In the genomic region with DNA sequence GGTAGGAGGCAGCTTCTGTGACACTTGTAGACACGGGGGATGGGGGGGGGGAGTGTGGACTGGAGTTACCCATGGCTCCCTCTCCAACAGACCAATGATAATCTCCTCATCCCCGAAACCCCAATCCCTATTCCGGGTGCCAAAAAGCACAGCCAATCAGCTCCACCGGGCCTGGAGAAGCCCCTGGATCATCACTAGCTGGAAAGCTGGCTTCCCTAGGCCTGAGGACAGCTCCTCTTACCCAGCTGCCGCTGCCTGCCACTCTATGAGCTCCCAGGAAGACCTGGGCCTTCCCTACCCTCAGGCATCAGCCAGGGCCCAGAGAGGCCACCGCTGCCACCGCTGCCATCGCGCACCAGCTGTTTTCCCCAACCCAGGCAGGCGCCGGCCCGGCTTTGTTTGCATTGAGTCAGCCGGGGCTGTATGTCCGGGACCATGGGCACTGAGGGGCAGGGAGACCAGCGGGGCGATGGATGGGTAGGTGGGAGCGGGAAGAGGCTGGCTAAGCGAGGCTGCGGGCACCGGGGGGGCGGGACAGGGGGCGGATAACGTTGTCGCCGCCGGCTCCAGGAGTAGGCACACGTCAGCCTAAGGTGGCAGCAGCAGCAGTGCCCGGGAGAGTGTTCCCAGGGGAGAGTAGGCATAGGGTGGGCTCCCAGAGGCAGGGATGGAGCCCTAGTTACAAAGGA, we compare ENCODE assay signal across 8 mouse cellular contexts. TPM values are rescaled to one million over a fixed set of nuclear protein-coding genes. Genes with fewer than 3 reads are reported as not detected.
DNase-seq lines count a peak whose midpoint lies in the region; ATAC-seq lines count a peak whose summit lies in the region.

No protein-coding gene starts in this region.

- H3K36me3 ChIP-seq in erythroblast, embryonic 14.5 days (ENCODE audit: control insufficient read depth): no peaks in the 10 kb centered on the region
- no peaks in the 10 kb centered on the region for H3K36me3 ChIP-seq in hindbrain, embryonic 10.5 days
- H3K36me3 ChIP-seq in limb, embryonic 12.5 days: no peaks in the 10 kb centered on the region

- DNase-seq in CD4-positive helper T cell, adult 2 months (ENCODE audit: low read depth, low spot score): peak; percentile 45
- DNase-seq in cerebellum, postnatal 14 days: peak; percentile 73 to 74
- peak; percentile 52 for DNase-seq in hindbrain, embryonic 10.5 days (ENCODE audit: low spot score)
- peak; percentile 63 to 70 for DNase-seq in right cerebral cortex, adult 2 months (ENCODE audit: low spot score in 2 of 2)
- no peak for DNase-seq in natural killer cell, adult 2 months (ENCODE audit: low spot score in 2 of 2)

- peaks cover 71% of the 10 kb centered on the region for H3K27me3 ChIP-seq in erythroblast, embryonic 14.5 days (ENCODE audit: control insufficient read depth)
- H3K27me3 ChIP-seq in hindbrain, embryonic 10.5 days (ENCODE audit: insufficient read depth, poor library complexity, severe bottlenecking): peaks cover 81% of the 10 kb centered on the region
- H3K27me3 ChIP-seq in limb, embryonic 12.5 days: peaks cover 84% of the 10 kb centered on the region

- peak overlapping the region; percentile 85 for H3K27ac ChIP-seq in hindbrain, embryonic 10.5 days
- no peak overlapping the region for H3K27ac ChIP-seq in limb, embryonic 12.5 days

- peaks cover 10% of the 10 kb centered on the region for H3K4me1 ChIP-seq in erythroblast, embryonic 14.5 days (ENCODE audit: control insufficient read depth)
- peaks cover 36% of the 10 kb centered on the region for H3K4me1 ChIP-seq in hindbrain, embryonic 10.5 days (replicated peaks)
- H3K4me1 ChIP-seq in limb, embryonic 12.5 days (replicated peaks): peaks cover 12% of the 10 kb centered on the region

- H3K9me3 ChIP-seq in erythroblast, embryonic 14.5 days (ENCODE audit: control insufficient read depth, low read length): no peaks in the 10 kb centered on the region
- H3K9me3 ChIP-seq in hindbrain, embryonic 10.5 days: no peaks in the 10 kb centered on the region
- no peaks in the 10 kb centered on the region for H3K9me3 ChIP-seq in limb, embryonic 12.5 days

- no peak for ATAC-seq in erythroblast, adult 5-6 weeks (replicated peaks; ENCODE audit: low FRiP score, poor library complexity, severe bottlenecking)
- no peak for ATAC-seq in limb, embryonic 12.5 days (ENCODE audit: insufficient number of reproducible peaks, insufficient read depth, low FRiP score, low TSS enrichment, low read depth)

- H3K4me2 ChIP-seq in limb, embryonic 12.5 days: peak overlapping the region; percentile 74

- H3K9ac ChIP-seq in limb, embryonic 12.5 days (replicated peaks): peak overlapping the region; percentile 48; the same call in 1 of the 2 replicates

- WGBS in hindbrain, embryonic 10.5 days: 3% methylated on average over 28 of the region's 28 CpGs
- 2% methylated on average over 26 of the region's 28 CpGs for WGBS in limb, embryonic 12.5 days

- peak overlapping the region; percentile 40 for H3K4me3 ChIP-seq in erythroblast, embryonic 14.5 days (replicated peaks)
- peak overlapping the region; percentile 70 for H3K4me3 ChIP-seq in hindbrain, embryonic 10.5 days
- H3K4me3 ChIP-seq in limb, embryonic 12.5 days (replicated peaks): peak overlapping the region; percentile 48

RNA-seq across cellular contexts. Expression of gene Hid1, which starts 0.7 kb away (rescaled TPM):
- 0.03 TPM in 1 of 2 replicates, not detected in the other for polyA plus RNA-seq in erythroblast, embryonic 14.5 days (2012)
- 1.2 and 5.2 TPM in 2 replicates for total RNA-seq in erythroblast, adult 5-6 weeks (2015; ENCODE audit: low replicate concordance)
- total RNA-seq in erythroblast, adult 5-6 weeks (2017; ENCODE audit: low replicate concordance): 0.26 TPM in 1 of 2 replicates, not detected in the other
- 11.3 and 14.8 TPM in 2 replicates for polyA plus RNA-seq in hindbrain, embryonic 10.5 days (2016; fragmentation: Nextera tagmentation; extraction: Ambion mirVana)
- 2.2 and 2.5 TPM in 2 replicates for polyA plus RNA-seq in limb, embryonic 12.5 days (2016; fragmentation: Nextera tagmentation; extraction: Ambion mirVana)

RNA-seq across cellular contexts. Expression of gene Cdr2l, which starts 14.9 kb away (rescaled TPM):
- 0.01 TPM in 1 of 2 replicates, not detected in the other for polyA plus RNA-seq in erythroblast, embryonic 14.5 days (2012)
- not detected in 2 replicates for total RNA-seq in erythroblast, adult 5-6 weeks (2015; ENCODE audit: low replicate concordance)
- total RNA-seq in erythroblast, adult 5-6 weeks (2017; ENCODE audit: low replicate concordance): not detected in 2 replicates
- 16.1 and 21.4 TPM in 2 replicates for polyA plus RNA-seq in hindbrain, embryonic 10.5 days (2016; fragmentation: Nextera tagmentation; extraction: Ambion mirVana)
- 19.7 and 19.9 TPM in 2 replicates for polyA plus RNA-seq in limb, embryonic 12.5 days (2016; fragmentation: Nextera tagmentation; extraction: Ambion mirVana)

RNA-seq across cellular contexts. Expression of gene Otop3, which starts 32.3 kb away (rescaled TPM):
- polyA plus RNA-seq in erythroblast, embryonic 14.5 days (2012): not detected in 2 replicates
- total RNA-seq in erythroblast, adult 5-6 weeks (2015; ENCODE audit: low replicate concordance): not detected in 2 replicates
- total RNA-seq in erythroblast, adult 5-6 weeks (2017; ENCODE audit: low replicate concordance): not detected in 2 replicates
- 0.08 TPM in 1 of 2 replicates, not detected in the other for polyA plus RNA-seq in hindbrain, embryonic 10.5 days (2016; fragmentation: Nextera tagmentation; extraction: Ambion mirVana)
- polyA plus RNA-seq in limb, embryonic 12.5 days (2016; fragmentation: Nextera tagmentation; extraction: Ambion mirVana): not detected in 2 replicates

RNA-seq across cellular contexts. Expression of gene Mrpl58, which starts 36.7 kb away (rescaled TPM):
- polyA plus RNA-seq in erythroblast, embryonic 14.5 days (2012): 5.7 and 6.6 TPM in 2 replicates
- 19.2 and 34.4 TPM in 2 replicates for total RNA-seq in erythroblast, adult 5-6 weeks (2015; ENCODE audit: low replicate concordance)
- total RNA-seq in erythroblast, adult 5-6 weeks (2017; ENCODE audit: low replicate concordance): 18.0 and 23.0 TPM in 2 replicates
- polyA plus RNA-seq in hindbrain, embryonic 10.5 days (2016; fragmentation: Nextera tagmentation; extraction: Ambion mirVana): 228 and 253 TPM in 2 replicates
- polyA plus RNA-seq in limb, embryonic 12.5 days (2016; fragmentation: Nextera tagmentation; extraction: Ambion mirVana): 175 and 182 TPM in 2 replicates

RNA-seq across cellular contexts. Expression of gene Ush1g, which starts 45.0 kb away (rescaled TPM):
- not detected in 2 replicates for polyA plus RNA-seq in erythroblast, embryonic 14.5 days (2012)
- not detected in 2 replicates for total RNA-seq in erythroblast, adult 5-6 weeks (2015; ENCODE audit: low replicate concordance)
- total RNA-seq in erythroblast, adult 5-6 weeks (2017; ENCODE audit: low replicate concordance): not detected in 2 replicates
- polyA plus RNA-seq in hindbrain, embryonic 10.5 days (2016; fragmentation: Nextera tagmentation; extraction: Ambion mirVana): 0.10 TPM in 1 of 2 replicates, not detected in the other
- polyA plus RNA-seq in limb, embryonic 12.5 days (2016; fragmentation: Nextera tagmentation; extraction: Ambion mirVana): not detected in 2 replicates

Comparison
In these comparisons a context has a peak if more than half of its experiments do, and no peak if none do; other contexts are left out.
1. DNase-seq: peak in CD4-positive helper T cell, adult 2 months (single experiment), cerebellum, postnatal 14 days (2 of 2), hindbrain, embryonic 10.5 days (single experiment) and right cerebral cortex, adult 2 months (2 of 2); none in natural killer cell, adult 2 months (0 of 2).
2. RNA of gene Cdr2l, which starts 14.9 kb away (polyA plus RNA-seq): 16.1 to 21.4 TPM in hindbrain, embryonic 10.5 days and 19.7 to 19.9 TPM in limb, embryonic 12.5 days; 0.01 TPM in erythroblast, embryonic 14.5 days; every median in the first group is over 10 times any median in the second.
3. Peak in every context shown above with its lines, with median percentiles within 50 percentile points of each other: H3K4me3 ChIP-seq.